Mouse (Mus musculus) retina, embryonic 14.5 days (tissue): Measurements from ENCODE around the gene Got1.
"Not testable (repeated sequence)": the region's sequence is repeated elsewhere in the genome, so short reads cannot be mapped to it uniquely, and the experiment has no call there.

Source experiments
- DNase-seq: peaks from one replicate; pipeline ENCODE4 v3.0.0-alpha.2; 2015; ENCODE audit warnings: low spot score

Got1 gene

DNA sequence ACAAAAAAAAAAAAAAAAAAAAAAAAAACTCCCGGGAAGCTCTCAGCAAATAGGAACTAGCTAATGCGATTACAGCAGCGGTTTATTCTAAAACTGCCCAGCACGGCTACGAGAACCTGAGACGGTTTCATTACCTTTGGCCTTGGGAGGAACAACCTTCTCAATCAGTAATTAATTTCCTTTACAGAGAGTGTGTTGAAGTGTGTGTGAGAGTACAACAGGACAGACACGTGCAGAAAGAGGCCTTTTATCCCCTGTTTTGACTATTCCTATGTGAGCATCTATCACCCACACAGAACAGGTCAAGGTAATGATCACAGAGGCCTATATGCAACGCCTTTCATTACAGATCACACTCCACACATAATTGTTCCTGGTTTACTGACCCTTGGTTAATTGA is 3.0 kb downstream of the Got1 start:
- DNase-seq, result no peak

DNA sequence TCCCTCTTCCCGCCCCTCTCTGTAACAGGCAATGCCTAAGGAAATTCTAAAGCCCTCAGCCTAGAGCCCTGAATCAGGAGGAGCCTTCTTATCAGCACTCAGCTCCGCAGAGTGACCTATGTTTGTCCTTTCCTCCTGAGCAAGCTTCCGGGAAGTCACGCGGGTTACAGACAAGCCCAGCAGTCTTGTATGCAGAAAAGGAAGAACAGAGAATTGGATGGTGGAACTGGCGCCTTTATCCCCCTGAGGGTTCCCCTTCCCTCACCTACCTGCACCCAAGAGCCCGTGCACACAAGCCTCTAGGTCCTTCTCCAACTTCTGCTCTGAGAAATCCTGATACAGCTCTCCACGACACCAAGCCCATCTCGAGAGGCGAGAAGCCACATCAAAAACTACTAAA is 4.0 kb downstream of the Got1 start:
- DNase-seq, result no peak

DNA sequence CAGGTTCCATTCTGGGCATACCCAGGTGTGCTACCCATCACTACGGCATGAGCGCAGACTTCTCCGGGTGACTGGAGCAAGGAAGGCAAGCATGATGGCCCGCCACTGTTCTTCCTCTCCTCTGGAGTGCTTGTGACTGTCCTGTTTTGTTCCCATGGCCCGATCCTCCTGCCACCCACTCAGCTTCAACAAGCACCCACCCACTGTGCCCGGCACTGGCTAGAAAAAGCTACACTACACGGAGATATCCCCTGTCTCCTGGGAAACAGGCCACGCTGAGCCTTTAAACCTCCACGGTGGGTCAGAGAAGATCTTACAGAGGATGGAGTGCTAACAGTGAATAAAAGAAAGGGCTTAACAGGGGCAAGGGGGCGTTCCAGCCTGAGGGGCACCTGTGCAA is 5.2 kb downstream of the Got1 start:
- no peak for DNase-seq

DNA sequence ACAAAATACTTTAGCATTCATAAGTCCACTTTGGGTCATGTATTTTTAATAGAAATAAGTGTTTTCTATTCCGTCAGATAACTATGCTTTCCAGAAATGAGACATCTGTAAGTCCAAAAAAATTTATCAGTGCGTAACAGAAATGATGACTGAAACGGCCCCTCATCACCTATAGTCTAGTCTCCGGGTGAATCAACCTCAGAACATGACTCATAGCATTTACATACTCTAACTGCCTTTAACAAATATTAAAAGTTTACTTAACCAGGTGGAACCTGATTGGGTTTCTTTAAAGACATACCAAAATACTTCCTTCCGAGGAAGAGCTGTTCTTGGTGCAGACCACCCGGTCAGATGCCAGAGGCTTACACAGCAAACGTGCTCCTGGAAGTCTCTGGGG is 6.1 kb downstream of the Got1 start:
- DNase-seq, result no peak

DNA sequence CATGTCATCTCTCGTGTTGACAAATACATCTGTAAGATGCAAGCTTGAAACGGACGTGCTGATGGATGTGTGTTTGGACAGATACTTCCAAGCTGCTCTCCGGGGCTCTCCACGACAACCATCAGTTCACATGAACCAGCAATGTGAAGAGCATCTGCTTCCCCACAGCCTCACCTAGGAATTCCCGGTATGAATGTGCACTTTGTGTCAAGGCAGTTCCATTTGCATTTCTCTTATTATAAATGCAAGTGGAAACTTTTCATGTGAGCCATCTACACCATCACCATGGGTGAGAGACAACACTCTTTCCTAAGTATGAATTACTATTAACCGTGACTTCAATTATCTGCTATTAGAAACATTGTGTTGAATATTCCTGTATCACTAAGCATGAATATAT is 6.6 kb downstream of the Got1 start:
- no peak for DNase-seq

DNA sequence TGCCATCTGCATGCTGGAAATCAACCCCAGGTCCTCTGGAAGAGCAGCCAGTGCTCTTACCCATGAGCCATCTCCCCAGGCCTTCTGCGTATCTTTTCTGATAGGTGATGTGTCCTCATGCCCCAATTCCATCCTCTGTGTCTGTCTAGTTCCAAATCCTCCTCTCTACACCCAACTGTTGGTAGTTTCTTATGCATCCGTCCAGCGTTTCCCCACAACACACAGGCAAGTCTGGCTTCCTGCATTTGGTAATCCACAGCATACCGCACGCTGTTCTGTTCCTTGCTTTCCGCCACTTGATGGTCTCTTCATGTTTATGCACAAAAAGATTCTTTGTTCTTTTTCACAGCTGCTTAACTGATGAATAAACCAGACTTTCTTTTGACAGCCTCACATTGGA is 7.1 kb downstream of the Got1 start:
- DNase-seq, result no peak

DNA sequence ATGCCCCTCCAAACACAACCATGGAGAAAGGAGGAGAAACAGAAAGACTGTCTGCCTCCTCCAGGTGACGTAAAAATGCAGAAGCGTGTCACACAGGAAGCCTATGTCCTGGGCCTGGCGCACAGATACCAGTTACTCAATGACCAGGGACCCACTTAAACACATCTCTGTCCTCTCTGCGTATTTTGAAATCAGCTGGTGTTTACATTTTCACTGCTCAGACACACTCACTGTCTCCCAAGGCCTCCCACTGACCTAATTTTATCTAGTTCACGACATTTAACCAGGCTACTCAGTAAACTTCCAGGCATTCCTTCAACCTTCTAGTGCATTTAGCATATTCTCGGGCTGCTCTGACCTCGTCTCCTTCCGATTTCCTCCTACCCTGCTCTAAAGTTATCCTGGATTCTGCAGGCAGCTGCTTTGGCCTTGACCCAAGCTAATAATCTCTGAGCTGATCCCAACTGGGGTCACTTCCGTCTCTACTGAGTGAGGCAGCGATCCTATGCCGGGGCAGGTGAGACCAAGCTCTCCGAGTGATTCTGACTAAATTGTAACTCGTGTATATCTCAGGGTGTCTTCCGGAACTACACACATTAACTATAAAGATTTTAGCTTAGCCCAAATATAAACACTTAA is 7.9 kb downstream of the Got1 start:
- DNase-seq, result no peak

DNA sequence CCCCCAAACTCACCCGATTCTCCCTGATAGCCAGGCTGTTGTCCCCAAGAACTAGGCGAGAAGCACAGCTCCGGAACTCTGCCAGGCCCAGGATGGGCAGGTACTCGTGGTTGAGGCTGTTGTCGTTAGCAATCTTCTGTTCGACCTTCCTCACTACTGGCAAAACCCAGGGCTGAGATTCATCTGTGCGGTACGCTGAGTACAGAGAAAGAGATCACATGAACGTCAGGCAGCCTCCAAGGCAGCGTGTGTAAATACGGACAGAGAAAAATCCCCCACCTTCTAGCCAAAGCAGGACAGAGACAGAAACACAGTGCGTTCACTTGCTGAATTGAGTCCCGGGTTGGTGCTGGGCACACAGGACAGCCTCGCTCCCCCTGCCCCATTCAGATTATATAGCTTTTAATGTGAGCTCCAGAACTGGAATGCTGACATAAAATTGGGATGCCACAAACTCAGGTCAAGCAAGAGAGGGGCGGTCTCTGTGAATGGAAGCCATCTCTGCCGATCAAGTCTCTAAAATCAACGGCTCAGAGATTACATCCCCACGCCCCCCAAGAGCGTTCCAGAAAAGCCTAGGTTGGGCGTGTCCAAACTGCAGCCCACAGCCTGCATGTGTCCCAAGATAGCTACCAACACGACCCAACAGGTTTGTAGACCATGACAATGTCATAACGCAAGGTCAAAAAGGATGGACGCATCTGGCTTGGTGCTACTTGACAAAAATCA is 8.6 kb downstream of the Got1 start:
- no peak for DNase-seq

DNA sequence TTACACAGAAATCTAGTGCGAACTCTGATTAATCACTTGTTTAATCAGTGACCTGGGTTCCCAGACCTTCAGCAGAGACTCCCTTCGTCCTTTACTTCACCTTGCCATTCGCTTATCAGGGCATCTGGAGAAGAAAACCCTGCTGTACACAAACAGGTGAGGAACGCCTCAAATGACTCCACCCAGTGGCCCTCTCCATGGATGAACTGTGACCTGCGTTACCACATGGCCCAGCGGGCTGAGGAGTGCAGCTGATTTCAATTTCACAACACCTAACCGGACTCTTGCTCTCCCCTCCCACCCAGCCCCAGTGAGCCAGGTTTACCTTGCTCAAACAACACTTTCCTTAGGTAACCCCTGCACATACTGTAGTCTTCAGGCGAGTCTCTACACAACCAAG is 10.5 kb downstream of the Got1 start:
- DNase-seq, result no peak

DNA sequence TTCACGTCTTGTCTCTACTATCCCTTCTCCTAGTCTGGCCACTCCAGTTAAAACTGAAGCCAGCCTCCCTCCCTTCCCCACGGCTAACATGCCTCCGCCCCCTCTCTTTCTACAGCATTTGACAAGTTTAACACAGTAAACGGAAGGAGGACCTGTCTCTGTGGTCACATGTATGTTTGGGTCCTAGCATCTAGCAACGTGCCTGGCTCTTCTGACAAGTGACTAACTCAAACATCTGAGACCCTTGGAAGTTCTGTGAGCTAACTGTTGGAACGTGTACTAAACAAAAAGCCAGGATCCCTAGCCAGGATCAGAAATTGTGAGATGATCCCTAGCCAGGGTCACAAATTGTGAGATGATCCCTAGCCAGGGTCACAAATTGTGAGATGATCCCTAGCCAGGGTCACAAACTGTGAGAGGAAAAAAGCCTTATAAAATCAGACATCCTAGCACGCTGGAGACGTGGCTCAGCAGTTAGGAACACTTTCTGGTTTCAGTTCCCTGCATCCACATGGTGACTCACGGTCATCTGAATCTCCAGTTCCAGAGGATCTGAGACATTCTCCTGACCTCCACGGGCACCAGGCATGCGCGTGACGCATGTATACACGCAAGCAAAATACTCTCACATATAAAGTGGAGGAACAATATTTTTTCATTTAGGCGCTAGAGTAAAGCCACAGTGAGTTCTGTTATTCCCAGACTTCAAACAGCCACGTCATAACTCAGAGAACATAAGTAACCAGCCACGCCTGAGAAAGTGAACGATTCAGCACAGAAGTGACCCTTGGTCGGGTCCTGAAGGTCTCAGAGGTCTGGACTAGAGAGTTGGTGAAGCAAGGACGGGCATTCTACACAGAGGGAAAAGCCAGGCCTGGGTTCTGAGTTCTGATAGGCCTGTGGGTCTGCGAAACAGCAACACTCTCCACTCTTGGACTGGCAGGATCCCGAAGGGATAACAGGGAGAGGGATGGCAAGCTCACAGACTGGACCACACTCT is 12.5 kb downstream of the Got1 start:
- DNase-seq, result no peak

DNA sequence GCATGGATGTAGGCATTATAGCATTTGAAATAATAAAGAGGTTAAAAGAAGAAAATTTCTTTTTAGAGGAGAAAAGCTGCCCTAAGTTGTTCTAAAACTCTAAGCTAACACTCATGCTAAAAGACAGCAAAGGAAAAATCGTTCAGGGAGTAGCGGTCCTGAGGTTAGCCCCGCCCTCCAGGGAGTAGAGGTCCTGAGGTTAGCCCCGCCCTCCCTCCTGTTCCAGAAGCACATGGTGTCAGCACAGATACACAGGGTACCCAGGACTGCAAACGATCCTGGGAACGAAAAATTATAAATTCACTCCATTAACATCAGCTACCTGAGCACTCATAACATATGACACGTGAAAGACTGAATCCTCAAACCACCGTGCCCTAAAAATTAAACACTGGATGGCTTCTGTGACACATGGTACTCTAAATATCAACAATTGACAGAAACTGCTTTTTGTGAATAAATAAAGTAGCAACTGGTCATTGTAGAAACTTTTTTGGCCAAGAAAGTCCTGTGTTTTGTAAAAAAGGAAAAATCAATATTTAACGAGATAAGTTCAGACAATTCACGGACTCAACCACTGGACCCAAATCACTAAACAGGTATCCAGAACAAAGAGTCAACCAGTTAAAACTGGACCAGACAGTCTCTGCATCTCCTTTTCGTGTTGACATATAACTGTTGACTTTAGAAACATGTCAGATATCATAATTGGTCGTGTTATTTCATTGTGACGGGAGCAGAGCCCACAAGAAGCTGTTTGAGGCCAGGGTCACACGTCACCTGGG is 13.8 kb downstream of the Got1 start:
- DNase-seq, result no peak

DNA sequence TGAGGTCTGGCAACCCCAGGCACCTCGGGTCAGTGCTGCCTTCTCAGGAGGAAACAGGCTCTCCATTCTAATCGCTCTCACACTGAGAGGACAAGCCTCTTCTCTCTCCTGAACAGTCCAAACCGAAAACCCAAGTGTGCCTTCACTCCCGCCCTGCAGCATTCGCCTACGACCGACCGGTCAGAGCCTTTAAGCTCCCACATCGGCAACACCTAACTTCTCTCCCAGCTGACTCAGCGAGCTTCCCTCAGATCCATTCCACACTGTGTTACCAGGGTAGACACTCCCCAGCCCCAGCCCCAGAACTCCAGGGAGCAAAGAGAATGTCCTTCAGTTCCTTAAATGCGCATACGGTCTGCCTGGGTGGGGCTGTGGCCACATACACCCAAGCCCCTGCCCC is 19.0 kb downstream of the Got1 start:
- DNase-seq, result no peak

DNA sequence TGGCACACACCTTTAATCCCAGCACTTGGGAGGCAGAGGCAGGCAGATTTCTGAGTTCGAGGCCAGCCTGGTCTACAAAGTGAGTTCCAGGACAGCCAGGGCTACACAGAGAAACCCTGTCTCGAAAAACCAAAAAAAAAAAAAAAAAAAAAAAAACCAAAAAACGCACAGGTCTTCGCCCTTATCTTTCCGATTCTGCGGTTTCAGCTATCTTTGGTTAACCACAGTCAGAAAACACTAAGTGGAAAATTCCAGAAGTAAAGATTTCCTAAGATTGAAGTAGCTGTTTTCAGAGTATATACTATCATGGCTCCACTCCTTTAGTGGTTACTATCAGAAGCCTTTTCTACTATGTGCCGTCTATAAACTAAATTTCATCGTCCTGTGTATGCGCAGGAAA is 20.8 kb downstream of the Got1 start:
- DNase-seq, result not testable (repeated sequence)

DNA sequence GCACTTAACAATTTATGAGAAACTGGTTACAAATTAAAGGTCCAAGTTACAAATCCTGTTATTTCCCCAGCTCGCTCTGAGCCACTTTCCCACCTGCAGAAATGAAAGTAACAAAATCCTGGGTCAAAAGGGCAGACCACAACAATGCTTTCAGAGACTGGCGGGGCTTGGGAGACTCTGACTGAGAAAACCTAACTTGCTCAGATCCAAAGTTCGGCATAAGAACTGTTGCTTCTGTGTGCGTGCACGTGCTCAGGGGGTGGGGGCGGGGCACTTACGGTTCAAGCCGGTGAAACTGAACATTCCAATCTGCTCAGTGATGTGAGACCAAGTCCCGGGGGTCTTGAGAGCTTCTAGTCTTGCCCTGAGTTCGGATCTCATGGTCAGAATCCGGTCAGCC is 21.8 kb downstream of the Got1 start:
- no peak for DNase-seq

DNA sequence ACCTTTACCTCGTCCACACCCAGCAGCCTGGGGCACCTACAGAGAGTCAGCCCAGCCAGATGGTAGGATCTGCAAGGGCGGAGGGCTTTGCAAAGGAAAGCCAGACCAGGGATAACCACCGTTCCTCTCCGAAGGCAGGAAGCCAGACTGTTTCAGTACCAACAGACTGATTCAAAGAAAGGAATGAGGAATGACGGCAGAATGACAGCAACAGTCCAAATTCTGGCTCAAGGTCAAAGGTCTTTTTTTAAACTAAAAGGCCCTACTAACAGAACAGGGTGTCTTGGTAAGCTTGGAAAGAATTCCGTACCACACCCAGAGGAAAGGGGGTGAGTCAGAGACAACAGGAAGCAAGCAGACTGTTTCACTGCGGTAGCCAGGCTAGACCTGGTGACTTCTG is 25.5 kb downstream of the Got1 start:
- no peak for DNase-seq

DNA sequence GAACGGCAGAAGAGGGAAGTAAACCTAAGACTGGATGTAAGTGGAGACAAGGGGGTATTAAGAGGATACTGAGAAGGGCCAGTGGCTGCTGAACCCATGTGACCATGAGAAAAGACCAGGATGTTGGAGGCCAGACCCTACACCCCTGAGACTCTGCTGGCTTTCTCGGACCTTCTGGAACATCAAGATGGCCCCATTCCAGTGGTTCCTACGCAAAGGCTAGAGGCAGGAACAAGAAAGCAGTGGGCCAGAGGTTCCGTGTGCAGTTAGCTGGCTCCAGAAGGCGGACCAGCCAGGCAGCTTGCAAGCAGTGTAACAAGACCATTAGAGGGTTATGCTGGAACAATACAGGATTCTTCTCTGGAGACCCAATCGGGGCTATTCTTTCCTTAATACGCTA is 27.0 kb downstream of the Got1 start:
- DNase-seq, result no peak

DNA sequence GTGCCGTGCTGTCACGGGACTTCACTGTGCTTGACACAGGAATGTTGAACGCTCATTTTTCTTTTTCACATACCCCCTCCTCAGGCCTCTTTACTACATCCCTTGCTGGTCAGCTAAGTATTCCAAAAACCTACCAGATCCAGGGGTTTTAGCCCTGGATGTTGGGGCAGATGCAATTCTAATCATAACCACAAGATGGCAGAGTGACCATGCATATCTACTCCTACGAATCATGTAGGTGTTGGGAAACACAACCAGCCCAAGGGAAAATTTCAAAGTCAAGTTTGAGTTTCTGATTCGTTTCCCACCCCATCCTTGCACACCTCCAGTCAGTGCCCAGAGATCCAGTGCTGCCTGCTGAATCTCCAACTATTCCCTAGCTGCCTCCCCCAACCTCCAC is 28.6 kb downstream of the Got1 start:
- peak; percentile 90 for DNase-seq

DNA sequence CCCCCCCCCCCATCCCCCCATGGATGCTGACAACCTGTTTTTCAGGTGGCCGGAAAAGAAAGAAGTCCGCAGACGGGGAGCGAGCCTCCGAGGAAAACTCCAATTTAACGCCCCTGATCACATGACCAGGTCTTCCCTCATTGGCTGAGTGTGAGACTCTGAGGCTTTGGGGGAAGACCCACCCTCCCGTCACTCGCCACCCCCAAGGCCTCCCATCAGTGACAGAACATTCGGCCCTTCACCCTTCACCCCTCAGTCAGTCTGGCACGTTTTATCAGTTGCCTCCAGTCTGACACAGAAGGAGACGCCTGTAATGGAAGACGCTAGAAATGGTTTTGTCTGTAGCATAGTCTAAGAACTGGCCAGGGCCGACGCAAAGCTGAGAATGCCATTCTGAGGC is 29.5 kb downstream of the Got1 start:
- peak; percentile 17 for DNase-seq

DNA sequence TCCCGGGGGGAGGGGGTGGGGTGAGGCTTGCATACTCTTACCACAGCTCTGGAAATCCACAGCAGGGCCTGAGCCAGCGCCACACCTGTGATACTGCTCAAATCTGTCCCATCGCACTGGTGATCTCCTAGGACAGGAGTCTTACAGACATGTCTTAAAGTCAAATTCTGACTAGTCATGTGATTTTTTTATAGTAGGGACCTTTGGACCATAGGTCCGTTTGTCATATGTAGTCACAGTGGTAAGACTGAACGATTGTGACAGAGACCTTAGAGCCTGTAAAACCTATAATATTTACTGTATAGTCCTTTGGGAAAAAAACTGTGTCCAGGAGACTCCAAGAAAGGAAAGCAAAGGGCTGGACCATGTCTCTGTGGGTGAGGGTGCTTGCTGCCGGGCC is 30.5 kb downstream of the Got1 start:
- DNase-seq, result no peak

DNA sequence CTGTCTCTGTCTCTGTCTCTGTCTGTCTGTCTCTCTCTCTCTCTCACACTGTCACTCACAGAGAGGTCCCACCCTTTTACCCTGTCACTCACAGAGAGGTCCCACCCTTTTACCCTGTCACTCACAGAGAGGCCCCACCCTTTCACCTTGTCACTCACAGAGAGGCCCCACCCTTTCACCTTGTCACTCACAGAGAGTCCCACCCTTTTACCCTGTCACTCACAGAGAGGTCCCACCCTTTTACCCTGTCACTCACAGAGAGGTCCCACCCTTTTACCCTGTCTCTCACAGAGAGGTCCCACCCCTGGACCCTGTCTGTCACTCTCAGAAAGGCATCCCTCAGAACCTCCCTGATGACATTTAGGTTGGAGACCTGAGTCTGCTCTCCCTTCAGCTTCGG is 31.1 kb downstream of the Got1 start:
- DNase-seq, result not testable (repeated sequence)

DNA sequence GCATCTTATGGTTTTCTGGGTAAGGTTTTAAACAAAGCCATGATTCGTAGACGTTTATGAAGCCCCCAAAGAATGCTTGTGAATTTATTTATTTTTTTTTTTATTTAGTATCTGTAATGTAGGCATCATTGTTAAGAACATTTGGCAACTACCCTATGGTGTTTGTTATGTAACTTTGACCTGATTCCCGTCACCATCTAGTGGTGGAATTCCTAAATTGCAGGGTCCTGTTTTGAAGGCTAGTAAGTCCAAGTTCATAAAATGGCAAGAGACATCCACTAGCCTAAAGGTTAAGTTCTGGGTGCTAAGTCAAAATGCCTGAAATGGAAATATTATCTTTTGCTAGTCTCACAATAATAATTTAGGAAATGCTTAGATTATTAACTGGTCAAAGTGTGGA is 37.0 kb downstream of the Got1 start:
- DNase-seq, result peak; percentile 73

DNA sequence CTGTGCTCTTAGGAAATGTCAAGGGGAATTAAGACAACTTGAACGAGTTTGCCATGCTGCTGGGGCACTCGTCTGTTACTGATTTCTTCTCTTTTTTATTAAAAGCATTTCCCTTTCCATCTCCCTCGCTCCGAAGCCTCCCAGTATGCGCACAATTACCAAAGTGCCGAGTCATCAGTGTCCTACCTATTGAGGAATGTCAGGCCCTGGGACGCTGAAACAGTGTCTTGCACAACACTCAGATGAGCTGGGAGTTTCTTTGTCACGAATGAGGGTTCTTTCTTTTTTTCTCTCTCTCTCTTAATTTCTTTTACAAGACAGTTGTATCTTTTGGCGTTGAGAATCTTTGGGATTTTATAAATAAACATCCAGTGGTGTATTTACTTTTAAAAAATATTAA is 43.9 kb downstream of the Got1 start:
- DNase-seq, result no peak
